Mouse (Mus musculus) heart, adult 18-20 months (tissue): ENCODE results near the gene Eya4. TPM values are rescaled to one million over a fixed set of nuclear protein-coding genes. Genes with fewer than 3 reads are reported as not detected.

Source experiments
- DNase-seq, 2 experiments: peaks; one replicate each; pipeline ENCODE4 v3.0.0; 2021 to 2022; ENCODE audit warnings: mixed read lengths in 1 of 2
- total RNA-seq, 2 experiments: library from RNA; stranded (reverse); gene quantifications; 2 replicates each; pipeline ENCODE4 v1.2.3; 2021

Eya4 gene
- total RNA-seq, 2 experiments from 2014 or later: 0.05 to 0.46 TPM

DNA sequence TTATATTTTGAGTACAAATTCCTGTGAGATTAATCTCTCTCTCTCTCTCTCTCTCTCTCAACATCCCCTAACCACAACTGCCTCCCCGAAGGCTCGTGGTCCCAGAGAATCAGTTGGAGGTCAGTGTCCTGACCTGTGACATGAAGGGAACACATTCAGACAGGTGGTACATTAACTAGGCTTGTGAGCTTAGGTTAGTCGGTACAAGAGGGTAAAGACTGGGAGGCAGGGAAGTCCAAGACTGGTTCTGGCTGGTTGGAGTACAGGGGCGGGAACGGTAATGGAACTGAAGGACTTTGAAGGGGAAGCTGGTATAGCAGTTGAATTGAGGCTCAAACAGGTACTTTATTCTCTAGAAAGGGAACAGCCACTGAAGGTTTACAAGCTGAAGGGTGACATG lies 287.9 kb downstream of the Eya4 start:
- no peak for DNase-seq

DNA sequence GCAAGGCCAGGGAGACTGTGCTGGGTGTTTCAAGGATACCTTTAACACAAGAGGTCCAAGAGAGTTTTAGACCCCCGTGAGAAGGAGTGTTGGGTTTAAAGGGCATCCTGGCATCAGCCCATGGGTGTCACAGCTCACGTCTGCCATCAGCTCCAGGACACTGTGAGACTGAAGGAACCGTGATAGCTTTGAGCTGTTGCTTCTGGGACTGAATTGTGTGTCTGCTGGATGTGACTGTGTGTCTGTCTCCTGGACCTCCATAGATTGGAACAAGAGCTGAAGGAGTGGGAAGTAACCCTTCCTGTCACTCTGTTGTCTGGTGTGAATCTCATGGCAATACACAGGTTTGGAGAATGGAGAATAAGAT lies 289.9 kb downstream of the Eya4 start:
- no peak for DNase-seq

DNA sequence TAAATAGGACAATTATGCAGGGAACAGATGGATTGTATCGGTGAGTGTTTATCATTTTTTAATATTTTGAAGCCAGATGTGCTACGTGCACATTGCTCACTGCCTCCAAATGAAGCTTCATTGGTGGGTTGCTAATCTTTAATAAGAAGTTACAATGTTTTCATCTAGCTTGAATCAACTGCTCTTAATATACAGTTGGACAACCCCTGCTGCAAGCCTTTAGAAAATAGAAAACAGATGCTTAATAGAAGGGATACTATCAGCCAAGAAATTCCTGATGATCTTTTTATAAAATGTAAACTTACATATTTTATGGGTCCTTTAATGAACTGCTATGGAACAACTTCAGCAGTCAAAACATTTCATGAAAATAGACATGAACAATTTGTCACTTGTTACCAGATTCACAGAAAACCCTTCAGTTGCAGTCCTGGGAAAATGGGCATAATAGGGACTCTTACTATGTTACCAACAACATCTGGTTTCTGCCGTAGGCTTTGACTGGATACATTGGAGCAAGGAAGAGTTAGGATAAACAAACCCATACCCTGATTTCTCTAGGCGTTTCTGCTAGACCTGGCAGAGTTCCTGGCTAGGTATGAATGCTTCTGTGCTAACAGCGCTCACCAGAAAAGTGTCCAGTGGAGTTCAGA lies 290.4 kb downstream of the Eya4 start:
- DNase-seq: no peak

DNA sequence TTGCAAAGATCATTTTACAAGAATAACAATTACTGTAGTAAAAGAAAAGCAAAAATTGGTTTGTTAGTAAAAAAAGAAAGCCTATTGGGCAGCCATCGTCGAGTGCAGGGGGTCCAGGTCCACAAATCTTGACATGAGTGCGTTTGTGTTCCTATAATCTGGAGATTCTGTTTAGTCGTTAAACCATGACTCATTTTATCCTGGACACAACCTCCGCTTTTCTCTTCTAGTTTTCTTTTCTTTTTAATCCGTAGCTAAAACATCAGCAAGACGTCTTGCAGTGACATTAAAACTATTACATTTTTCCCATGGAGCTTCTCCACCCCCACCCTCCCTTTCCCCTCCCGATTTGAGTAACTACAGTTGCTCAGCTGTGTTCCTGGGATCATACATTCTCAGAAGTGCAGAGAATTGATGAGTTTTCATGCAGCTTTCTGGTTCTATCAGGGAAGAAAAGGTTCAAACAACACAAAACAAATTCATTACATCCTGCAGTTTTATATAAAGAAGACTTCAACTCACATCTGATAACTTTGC lies 297.1 kb downstream of the Eya4 start:
- no peak for DNase-seq
